In the genomic region with DNA sequence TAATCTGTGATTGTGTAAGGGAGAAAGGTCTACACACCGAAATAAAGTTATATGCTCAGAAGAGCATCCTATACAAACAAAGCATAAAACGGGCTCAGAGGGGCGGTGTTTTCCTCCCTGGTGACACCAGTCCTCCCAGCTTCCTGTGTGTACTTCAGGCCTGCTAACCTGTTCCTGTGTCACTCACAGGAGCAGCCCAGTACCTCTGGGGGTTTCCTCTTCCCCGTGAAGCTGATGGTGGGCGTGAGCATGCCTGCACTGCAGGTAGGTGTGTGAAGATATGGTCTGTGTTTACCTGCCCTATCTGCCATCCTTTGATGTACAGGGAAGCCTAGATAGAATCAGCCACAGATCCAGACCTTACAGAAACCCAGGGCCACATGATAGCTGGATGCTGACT, we compare ENCODE assay signal across 12 mouse cellular contexts.
DNase-seq lines count a peak whose midpoint lies in the region; ATAC-seq and TF ChIP-seq lines count a peak whose summit lies in the region.
"Had no signal": no experiment of that assay in that cellular context is flagged by ENCODE, and none has a peak within 500 bp of the region (broad histone marks: within the 10 kb centered on the region; RNA-seq: fewer than 3 reads in every experiment).

No protein-coding gene starts in this region.

- 75% methylated on average over 5 of the region's 5 CpGs for WGBS in heart, embryonic 13.5 days
- 31% methylated on average over 5 of the region's 5 CpGs for WGBS in spleen, adult 2 months

- H3K27ac ChIP-seq in heart, embryonic 13.5 days (replicated peaks): peak overlapping the region; percentile 21; the same call in 1 of the 2 replicates
- H3K27ac ChIP-seq in spleen, adult 2 months (ENCODE audit: insufficient read depth, low read length): peak overlapping the region; percentile 77
- H3K27ac ChIP-seq: forebrain, embryonic 13.5 days; hindbrain, postnatal 0 days; neural tube, embryonic 15.5 days had no signal

- no peak overlapping the region for H3K4me2 ChIP-seq in heart, embryonic 13.5 days
- H3K4me2 ChIP-seq: forebrain, embryonic 13.5 days; neural tube, embryonic 15.5 days had no signal

- no peak for DNase-seq in heart, adult 11 months
- peak in 1 of 2 experiments; percentile 37 for DNase-seq in spleen, adult 2 months (ENCODE audit: low read depth in 1 of 2, low spot score in 2 of 2)
- DNase-seq in spleen, postnatal 14 days (ENCODE audit: low spot score in 2 of 2): no peak
- peak; percentile 48 to 49 for DNase-seq in natural killer cell, adult 2 months (ENCODE audit: low spot score in 2 of 2)
- no peak for DNase-seq in cerebellum, postnatal 36 days
- DNase-seq in cerebellum, adult 11-12 months: no peak
- DNase-seq in Muller cell, postnatal 12 days (ENCODE audit: inconsistent ontology term): no peak
- DNase-seq: lung, adult 2 months had no signal

- no peak for TF ChIP-seq CTCF in spleen, adult 2 months (IDR thresholded peaks at IDR 0.05; ENCODE audit: extremely low read depth, insufficient read depth, insufficient read length, insufficient replicate concordance)

- no peaks in the 10 kb centered on the region for H3K36me3 ChIP-seq in heart, embryonic 13.5 days
- H3K36me3 ChIP-seq in spleen, adult 2 months (ENCODE audit: control insufficient read depth, insufficient read depth, low read length): no peaks in the 10 kb centered on the region
- H3K36me3 ChIP-seq: neural tube, embryonic 15.5 days had no signal

- peaks cover 60% of the 10 kb centered on the region for H3K4me1 ChIP-seq in heart, embryonic 13.5 days
- H3K4me1 ChIP-seq in spleen, adult 2 months (ENCODE audit: control insufficient read depth, insufficient read depth, insufficient read length): peaks cover 32% of the 10 kb centered on the region

- no peak for TF ChIP-seq POLR2A in spleen, adult 2 months (IDR thresholded peaks at IDR 0.05; ENCODE audit: low read depth, low read length)

- no peak for ATAC-seq in heart, embryonic 13.5 days (ENCODE audit: extremely low read depth, insufficient number of reproducible peaks, low FRiP score, low TSS enrichment)
- ATAC-seq: forebrain, embryonic 13.5 days; hindbrain, postnatal 0 days had no signal

- H3K4me3 ChIP-seq in heart, embryonic 13.5 days: no peak overlapping the region
- no peak overlapping the region for H3K4me3 ChIP-seq in spleen, adult 2 months (ENCODE audit: extremely low read depth, insufficient read depth, insufficient read length)
- H3K4me3 ChIP-seq: forebrain, embryonic 13.5 days; neural tube, embryonic 15.5 days had no signal

- H3K9ac ChIP-seq in heart, embryonic 13.5 days: no peak overlapping the region
- H3K9ac ChIP-seq: forebrain, embryonic 13.5 days; neural tube, embryonic 15.5 days had no signal

- H3K9me3 ChIP-seq in heart, embryonic 13.5 days: no peaks in the 10 kb centered on the region
- H3K9me3 ChIP-seq: forebrain, embryonic 13.5 days; neural tube, embryonic 15.5 days had no signal

- no peaks in the 10 kb centered on the region for H3K27me3 ChIP-seq in heart, embryonic 13.5 days (replicated peaks)
- H3K27me3 ChIP-seq in spleen, adult 2 months (ENCODE audit: control insufficient read depth, insufficient read depth, low read length): no peaks in the 10 kb centered on the region
- H3K27me3 ChIP-seq: forebrain, embryonic 13.5 days had no signal

Comparison
In these comparisons a context has a peak if more than half of its experiments do, and no peak if none do; other contexts are left out.
1. DNase-seq: peak in natural killer cell, adult 2 months (2 of 2); none in heart, adult 11 months (single experiment), spleen, postnatal 14 days (0 of 2), cerebellum, postnatal 36 days (0 of 2), cerebellum, adult 11-12 months (single experiment) and Muller cell, postnatal 12 days (single experiment).